Mouse (Mus musculus) small intestine, adult 2 months (tissue): ENCODE data around the gene Dstn. TPM values are rescaled to one million over a fixed set of nuclear protein-coding genes. Genes with fewer than 3 reads are reported as not detected.

Source experiments
- H3K27ac ChIP-seq: fragments of 200-500 bp; 2 replicates; pipeline ENCODE4 v1.5.1; 2012; ENCODE audit warnings: low read depth, low read length, control low read depth, inconsistent platforms; ENCODE audit not compliant: insufficient read depth
- H3K27me3 ChIP-seq: fragments of 200-500 bp; 2 replicates; pipeline ENCODE4 v1.6.1; 2012; ENCODE audit warnings: mild to moderate bottlenecking, moderate library complexity, low read length, inconsistent platforms; ENCODE audit not compliant: control insufficient read depth, insufficient read depth
- H3K36me3 ChIP-seq: fragments of 200-500 bp; 2 replicates; pipeline ENCODE4 v1.6.1; 2012; ENCODE audit warnings: mild to moderate bottlenecking, low read length, control low read depth, inconsistent platforms; ENCODE audit not compliant: control insufficient read depth, insufficient read depth
- H3K4me1 ChIP-seq: fragments of 200-500 bp; 2 replicates; pipeline ENCODE4 v1.6.1; 2012; ENCODE audit warnings: low read length, inconsistent platforms, mixed read lengths; ENCODE audit not compliant: control insufficient read depth, insufficient read depth, insufficient read length
- H3K4me3 ChIP-seq: fragments of 200-500 bp; 2 replicates; pipeline ENCODE4 v1.5.1; 2012; ENCODE audit warnings: low read depth, mild to moderate bottlenecking, control low read depth, inconsistent platforms, low read length, moderate library complexity
- CTCF ChIP-seq: fragments of 200-500 bp; IDR thresholded peaks from 2 replicates; pipeline ENCODE4 v1.5.1; 2012; ENCODE audit warnings: low read depth, mild to moderate bottlenecking, control low read depth, inconsistent platforms, low read length, moderate library complexity, mixed read lengths; ENCODE audit not compliant: insufficient replicate concordance, insufficient read length; ENCODE audit errors: extremely low read depth
- POLR2A ChIP-seq: fragments of 200-500 bp; IDR thresholded peaks from 2 replicates; pipeline ENCODE4 v1.6.1; 2012; ENCODE audit warnings: low read depth, mild to moderate bottlenecking, control low read depth, inconsistent platforms, low read length, moderate library complexity
- WGBS: fragments of 180-500 bp; shearing (Covaris S2); methylation state at CpG from one replicate; pipeline ENCODE4 v1.1.7; 2018; 5-methylcytosine and 5-hydroxymethylcytosine counted together
- polyA plus RNA-seq: library from polyadenylated mRNA; depleted of rRNA; stranded (reverse); fragments of >200 nt; gene quantifications from 2 replicates; pipeline ENCODE4 v1.2.3, GENCODE M21; 2012

Dstn gene
- polyA plus RNA-seq, 1 experiment: 69.3 TPM

DNA sequence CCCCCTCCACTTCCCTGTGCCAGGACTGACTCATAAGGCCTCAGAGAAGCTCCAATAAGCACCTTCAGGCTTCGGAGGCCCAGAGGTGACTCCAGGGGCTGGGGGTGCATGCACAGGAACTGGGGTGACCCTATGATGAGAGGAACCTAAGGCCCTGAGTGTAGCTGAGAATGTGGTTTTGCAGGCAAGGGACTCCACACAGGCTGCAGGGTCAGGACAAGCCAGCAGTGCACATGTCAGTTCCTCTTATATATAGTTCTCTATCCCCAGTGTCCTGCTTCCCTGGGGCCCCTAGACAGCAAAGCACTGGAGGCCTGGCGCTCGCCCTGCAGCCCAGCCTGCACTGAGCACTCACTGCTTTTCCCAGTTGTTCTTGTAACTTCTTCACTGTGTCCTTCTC is 32.9 kb downstream of the Dstn start:
- no peak overlapping the region for H3K4me3 ChIP-seq
- peaks cover 8% of the 10 kb centered on the region for H3K4me1 ChIP-seq
- 0 out of 2 replicates have a peak overlapping the region, but pooled peaks have one; percentile 42 for H3K27ac ChIP-seq
- WGBS: 81% methylated on average over 3 of the region's 3 CpGs
- H3K36me3 ChIP-seq: peaks cover 94% of the 10 kb centered on the region
- no peaks in the 10 kb centered on the region for H3K27me3 ChIP-seq
- no peak for TF ChIP-seq CTCF
- no peak for TF ChIP-seq POLR2A

DNA sequence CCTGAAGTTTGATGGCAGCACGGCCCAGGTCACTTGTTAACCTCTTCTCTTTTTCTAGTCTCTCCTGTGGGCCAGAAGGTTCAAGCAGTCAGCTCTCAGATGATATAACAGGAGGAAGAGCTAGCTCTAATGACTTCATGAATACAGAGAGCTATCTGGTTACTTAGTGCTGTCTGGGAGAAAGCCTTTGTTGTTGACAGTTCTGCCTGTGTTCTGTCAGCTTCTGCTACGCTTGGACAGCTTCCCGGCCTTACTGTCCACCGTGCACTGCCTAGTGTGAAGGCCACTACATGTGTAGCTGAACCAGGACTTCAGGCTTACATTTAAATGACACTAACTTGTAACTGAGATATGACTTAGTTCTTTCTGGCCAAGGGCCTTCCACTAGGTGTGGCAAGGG is 33.3 kb downstream of the Dstn start:
- Histone ChIP-seq H3K4me3 (no peak overlapping the region), H3K4me1 (peaks cover 8% of the 10 kb centered on the region), H3K36me3 (peaks cover 95% of the 10 kb centered on the region), H3K27me3 (no peaks in the 10 kb centered on the region), H3K27ac (peak overlapping the region; percentile 42; the same call in 1 of the 2 replicates)
- WGBS: 80% methylated on average over 4 of the region's 4 CpGs
- no peak for TF ChIP-seq POLR2A
- no peak for TF ChIP-seq CTCF

DNA sequence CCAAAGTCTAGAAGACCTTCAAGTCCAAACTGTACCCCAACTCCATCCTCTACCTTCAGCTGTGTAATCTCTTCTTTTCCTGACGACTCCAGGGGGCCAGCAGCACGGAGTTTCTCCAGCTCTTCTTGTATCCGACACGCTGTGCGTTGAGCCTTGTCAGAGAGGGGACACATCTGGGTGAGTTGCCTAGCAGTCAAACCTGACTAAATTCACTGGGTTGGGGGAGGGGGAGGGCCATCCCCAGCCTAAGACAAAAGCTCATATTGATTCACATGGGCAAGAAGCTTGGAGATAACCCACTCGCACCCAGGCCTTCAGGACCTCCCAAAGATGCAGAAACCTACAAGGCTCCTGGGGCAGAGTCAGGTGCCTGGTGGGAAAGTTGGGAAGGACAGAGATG is 34.1 kb downstream of the Dstn start:
- Histone ChIP-seq H3K36me3 (peaks cover 95% of the 10 kb centered on the region), H3K4me1 (peaks cover 8% of the 10 kb centered on the region), H3K27ac (no peak overlapping the region), H3K27me3 (no peaks in the 10 kb centered on the region), H3K4me3 (no peak overlapping the region)
- no peak for TF ChIP-seq POLR2A
- TF ChIP-seq CTCF: no peak
- WGBS: 94% methylated on average over 6 of the region's 6 CpGs

DNA sequence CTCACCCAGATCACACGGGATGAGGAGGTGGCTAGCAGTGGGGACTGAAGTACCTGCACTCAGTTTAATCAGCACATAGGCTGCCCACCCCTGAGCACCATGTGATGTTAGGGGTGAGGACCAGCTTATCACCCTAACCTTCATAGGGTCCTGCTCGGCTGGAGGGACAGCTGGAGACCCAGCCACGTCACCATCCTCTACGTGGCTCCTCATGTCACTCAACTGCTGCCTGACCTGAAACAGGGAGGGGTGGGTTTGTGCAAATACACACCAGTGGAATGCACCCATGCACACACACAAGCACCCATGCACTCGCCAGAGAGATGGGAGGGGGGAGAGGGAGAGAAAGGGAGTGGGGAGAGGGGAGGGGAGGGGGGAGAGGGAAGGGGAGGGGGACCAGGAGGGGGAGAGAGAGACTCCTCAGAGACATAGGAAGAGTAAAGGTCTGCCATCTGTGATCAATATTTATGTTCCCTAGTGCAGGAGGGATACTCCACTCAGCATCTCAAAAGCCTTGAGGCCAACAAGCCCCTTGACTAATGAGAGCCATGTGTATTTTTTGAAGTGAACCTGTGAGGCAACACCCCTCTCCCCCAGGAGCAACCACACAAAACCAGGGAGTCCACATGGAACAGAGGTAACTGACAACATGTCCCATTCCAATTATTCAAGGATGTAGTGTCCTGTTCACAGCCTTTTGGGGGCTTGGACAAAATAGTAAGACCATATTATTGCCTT is 35.3 kb downstream of the Dstn start:
- H3K36me3 ChIP-seq: peaks cover 97% of the 10 kb centered on the region
- no peaks in the 10 kb centered on the region for H3K27me3 ChIP-seq
- 89% methylated on average over 5 of the region's 5 CpGs for WGBS
- no peak overlapping the region for H3K27ac ChIP-seq
- no peak for TF ChIP-seq CTCF
- no peak for TF ChIP-seq POLR2A
- H3K4me3 ChIP-seq: no peak overlapping the region
- peaks cover 8% of the 10 kb centered on the region for H3K4me1 ChIP-seq

DNA sequence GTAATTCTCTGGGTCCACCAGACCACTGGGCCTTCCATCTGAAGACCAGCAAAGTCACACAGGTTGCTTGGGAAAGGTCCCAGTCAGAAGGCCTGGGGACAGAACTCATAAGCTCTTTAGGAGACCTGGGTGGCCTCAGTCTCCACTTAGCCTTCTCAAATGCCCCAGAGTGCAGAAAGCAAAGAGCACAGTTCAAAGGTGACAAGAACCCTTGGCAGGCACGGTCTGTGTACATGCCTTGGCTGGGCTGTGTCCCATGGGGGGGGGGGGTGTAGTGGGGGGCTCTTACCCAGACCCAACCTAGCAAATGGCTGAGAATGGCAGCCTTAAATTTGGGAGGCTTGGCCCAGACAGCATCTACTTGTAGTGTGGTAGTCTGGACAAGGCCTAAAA is 35.9 kb downstream of the Dstn start:
- Histone ChIP-seq H3K4me3 (no peak overlapping the region), H3K27me3 (no peaks in the 10 kb centered on the region), H3K36me3 (peaks cover 98% of the 10 kb centered on the region), H3K4me1 (peaks cover 8% of the 10 kb centered on the region), H3K27ac (no peak overlapping the region; the same call in 1 of the 2 replicates)
- TF ChIP-seq POLR2A: no peak
- 28% methylated on average over 1 of the region's 1 CpGs for whole genome bisulfite sequencing

DNA sequence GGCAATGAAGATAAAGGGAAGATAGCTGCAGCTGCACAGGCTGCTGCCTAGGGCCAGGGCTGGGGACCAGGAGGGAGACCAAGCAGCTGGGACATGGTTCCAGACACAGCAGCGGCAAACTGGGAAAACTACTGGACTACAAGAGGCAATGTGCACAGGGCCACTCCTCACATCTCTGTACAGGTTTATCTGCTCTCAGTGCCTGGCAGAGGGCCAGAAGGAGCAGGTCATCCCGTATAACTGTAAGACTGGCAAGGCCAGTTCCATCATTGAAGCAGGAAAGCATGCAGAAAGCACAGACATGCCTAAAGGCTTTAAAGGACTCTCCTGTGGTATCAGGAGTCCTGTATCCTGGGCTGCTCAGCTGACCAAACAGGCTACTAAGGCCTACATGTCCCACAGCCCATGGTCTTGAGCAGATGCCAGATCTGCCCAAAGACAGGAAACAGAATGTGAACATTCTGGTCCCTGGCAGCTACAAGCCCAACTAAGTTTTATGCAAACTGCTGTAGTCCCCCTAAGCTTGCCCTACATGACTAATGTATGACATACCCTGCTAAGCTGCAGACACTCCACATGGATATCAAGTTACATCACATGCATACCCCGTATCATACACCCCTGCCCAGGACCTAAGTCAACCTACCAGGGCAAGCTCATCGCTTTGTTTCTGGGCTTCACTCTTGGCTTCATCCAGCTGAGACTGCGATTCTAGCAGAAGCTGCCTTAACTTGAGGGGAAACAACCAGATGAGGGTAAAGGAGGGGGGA is 36.6 kb downstream of the Dstn start:
- peaks cover 8% of the 10 kb centered on the region for H3K4me1 ChIP-seq
- H3K27ac ChIP-seq: no peak overlapping the region; the same call in 1 of the 2 replicates
- no peak overlapping the region for H3K4me3 ChIP-seq
- H3K27me3 ChIP-seq: no peaks in the 10 kb centered on the region
- 66% methylated on average over 5 of the region's 5 CpGs for WGBS
- TF ChIP-seq POLR2A: no peak
- TF ChIP-seq CTCF: no peak
- peaks cover 98% of the 10 kb centered on the region for H3K36me3 ChIP-seq

DNA sequence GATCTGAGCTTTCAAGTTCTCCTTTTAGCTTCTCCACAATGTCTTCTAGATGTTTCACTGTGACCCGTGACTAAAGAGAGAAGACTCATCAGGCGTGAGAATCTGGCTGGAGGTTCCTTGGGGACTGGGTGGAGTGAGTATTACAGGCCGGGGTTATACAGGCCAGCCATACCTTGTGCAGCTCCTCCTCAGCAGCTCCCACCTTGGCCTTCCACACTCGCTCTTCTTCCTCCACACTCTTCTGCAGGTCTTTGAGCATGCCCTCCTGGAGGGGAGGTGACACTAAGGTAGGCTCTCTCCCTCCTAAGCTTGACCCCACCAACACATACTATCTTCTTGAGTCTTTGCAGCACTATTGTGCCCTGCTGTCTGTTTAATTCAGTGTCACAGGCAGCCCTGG is 38.8 kb downstream of the Dstn start:
- TF ChIP-seq CTCF: no peak
- TF ChIP-seq POLR2A: no peak
- Histone ChIP-seq H3K4me1 (peaks cover 2% of the 10 kb centered on the region; the same call in 1 of the 2 replicates), H3K4me3 (no peak overlapping the region), H3K27me3 (no peaks in the 10 kb centered on the region), H3K36me3 (peaks cover 91% of the 10 kb centered on the region), H3K27ac (no peak overlapping the region)
- WGBS: 83% methylated on average over 4 of the region's 4 CpGs
